Mouse (Mus musculus): ENCODE results near the gene Cadm3. TPM values are rescaled to one million over a fixed set of nuclear protein-coding genes. Genes with fewer than 3 reads are reported as not detected.

Cadm3 gene
- 0.62 TPM for total RNA-seq (2023)

GRCm38 (mm10) chr1:173367356-173368046 lies at the start of gene Cadm3:
TSS of gene Cadm3 (minus strand) at chr1:173367695.

GRCm38 (mm10) chr1:173350372-173350957 lies 17.0 kb downstream of the Cadm3 start, which contains the start of gene Aim2:
TSS of gene Aim2 (plus strand) at chr1:173350879.

GRCm38 (mm10) chr1:173333312-173334253 lies 33.9 kb downstream of the Cadm3 start, which contains the start of gene Ackr1:
TSS of gene Ackr1 (minus strand) at chr1:173333750.

Other genes starting within 250 kb of the Cadm3 start
- gene Olfr1408, start 230.3 kb downstream of the Cadm3 start, total RNA-seq (2023), result not detected
- gene Olfr1406, start 177.1 kb downstream of the Cadm3 start, total RNA-seq (2023), result not detected
- not detected for gene Olfr218, start 169.9 kb downstream of the Cadm3 start, total RNA-seq (2023)
- gene Olfr1404, start 155.3 kb downstream of the Cadm3 start, total RNA-seq (2023), result not detected
- gene Fcer1a, start 140.5 kb downstream of the Cadm3 start, total RNA-seq (2023), result not detected
- not detected for gene Olfr418, start 101.7 kb downstream of the Cadm3 start, total RNA-seq (2023)
- not detected for gene Mptx2, start 89.9 kb downstream of the Cadm3 start, total RNA-seq (2023)
- not detected for gene Ackr1, start 33.9 kb downstream of the Cadm3 start, total RNA-seq (2023)
- 46.2 TPM for gene Aim2, start 16.8 kb downstream of the Cadm3 start, total RNA-seq (2023)
- gene Ifi206, start 123.3 kb upstream of the Cadm3 start, total RNA-seq (2023), result 108 TPM
- gene Ifi214, start 168.3 kb upstream of the Cadm3 start, total RNA-seq (2023), result 28.9 TPM
- 138 TPM for gene Ifi213, start 231.6 kb upstream of the Cadm3 start, total RNA-seq (2023)

Measured in CD4-positive naive resting alpha-beta T cell, adult 57 days (primary cell).